Mouse (Mus musculus): ENCODE results near the gene Golm1.
"Not testable (repeated sequence)": the region's sequence is repeated elsewhere in the genome, so short reads cannot be mapped to it uniquely, and the experiment has no call there.

Gene Golm1

GRCm38 (mm10) chr13:59592058-59592457 lies 83.6 kb downstream of the Golm1 start:
- not testable (repeated sequence) for DNase-seq (ENCODE audit: low read depth, low spot score)

- DNase-seq (ENCODE audit: low read depth, low spot score), result no peak
Measured at GRCm38 (mm10) chr13:59590691-59591090, 84.9 kb downstream of the Golm1 start.

- DNase-seq (ENCODE audit: low read depth, low spot score), result no peak
Measured at GRCm38 (mm10) chr13:59589672-59590071, 85.9 kb downstream of the Golm1 start.

- DNase-seq (ENCODE audit: low read depth, low spot score), result no peak
Measured at GRCm38 (mm10) chr13:59587201-59587600, 88.4 kb downstream of the Golm1 start.

- no peak for DNase-seq (ENCODE audit: low read depth, low spot score)
Measured at GRCm38 (mm10) chr13:59585648-59586005, 90.0 kb downstream of the Golm1 start.

- DNase-seq (ENCODE audit: low read depth, low spot score), result peak; percentile 98
Measured at GRCm38 (mm10) chr13:59584947-59585647, 90.5 kb downstream of the Golm1 start, which contains the start of the genes Agtpbp1 and Naa35. Gene Agtpbp1 (minus strand): TSS chr13:59585227. Gene Naa35 (plus strand): TSS chr13:59585259.
